Mouse (Mus musculus): ENCODE data around the gene Tigd4.
"Not testable (repeated sequence)": the region's sequence is repeated elsewhere in the genome, so short reads cannot be mapped to it uniquely, and the experiment has no call there.

Tigd4 gene

GRCm38 (mm10) chr3:84593274-84593673 is at the start of gene Tigd4:
TSS of gene Tigd4 (plus strand) at chr3:84593574.
- no peak for DNase-seq (ENCODE audit: inconsistent age in 2 of 2, low spot score in 1 of 2)

DNA sequence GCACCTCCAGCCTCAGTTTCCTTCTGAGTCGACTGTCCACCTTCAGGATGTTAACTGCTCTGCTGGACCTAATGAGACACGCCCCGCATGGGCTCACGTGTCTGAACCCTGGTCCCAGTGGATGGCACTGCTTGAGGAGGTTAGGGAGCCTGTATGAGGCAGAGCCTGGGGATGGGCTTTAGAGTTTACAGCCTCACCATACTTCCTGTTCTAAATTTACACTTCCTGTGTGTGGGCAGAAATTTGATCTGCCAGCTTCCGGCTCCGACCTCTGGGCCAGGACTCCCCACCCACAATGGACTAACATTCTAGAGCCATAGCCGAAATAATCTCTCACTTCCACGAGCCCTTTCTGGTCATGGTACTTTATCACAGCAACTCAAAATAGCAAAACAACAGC is 46.2 kb upstream of the Tigd4 start:
- no peak for DNase-seq (ENCODE audit: inconsistent age in 2 of 2, low spot score in 1 of 2)

GRCm38 (mm10) chr3:84555780-84556179 is 37.6 kb upstream of the Tigd4 start:
- no peak for DNase-seq (ENCODE audit: inconsistent age in 2 of 2, low spot score in 1 of 2)

DNA sequence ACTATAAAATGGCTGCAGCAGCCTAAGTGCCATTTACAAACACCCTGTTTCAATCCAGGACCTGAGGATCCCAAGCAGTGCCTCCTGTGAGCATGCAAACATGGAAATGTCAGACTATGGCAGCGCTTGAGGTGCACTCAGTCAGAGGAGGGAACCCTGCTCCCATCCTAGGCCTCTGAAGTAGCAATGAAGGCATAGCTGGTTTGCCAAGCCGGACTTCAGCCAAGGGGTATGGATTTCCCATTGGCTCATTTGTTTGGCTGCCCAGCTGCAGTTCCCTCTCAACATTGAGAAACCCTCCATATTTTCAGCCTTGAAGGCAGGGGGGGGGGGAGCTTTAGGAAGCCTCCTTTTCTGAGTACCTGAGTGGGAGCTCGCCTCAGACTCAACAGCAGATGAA is 35.1 kb upstream of the Tigd4 start:
- DNase-seq (ENCODE audit: inconsistent age in 2 of 2, low spot score in 1 of 2), result no peak

DNA sequence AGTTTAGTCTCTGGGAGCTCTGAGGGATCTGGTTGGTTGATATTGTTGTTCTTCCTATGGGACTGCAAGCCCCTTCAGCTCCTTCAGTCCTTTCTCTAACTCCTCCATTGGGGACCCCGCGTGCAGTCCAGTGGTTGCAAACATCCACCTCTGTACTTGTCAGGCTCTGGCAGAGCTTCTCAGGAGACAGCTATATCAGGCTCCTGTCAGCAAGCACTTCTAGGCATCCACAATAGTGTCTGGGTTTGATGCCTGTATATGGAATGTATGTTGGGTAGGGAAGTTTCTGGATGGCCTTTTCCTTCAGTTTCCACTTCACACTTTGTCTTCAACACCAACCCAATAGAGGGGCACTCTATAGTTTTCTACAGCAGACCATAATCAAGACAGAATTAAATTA is 30.5 kb upstream of the Tigd4 start:
- not testable (repeated sequence) for DNase-seq (ENCODE audit: inconsistent age in 2 of 2, low spot score in 1 of 2)

- no peak for DNase-seq (ENCODE audit: inconsistent age in 2 of 2, low spot score in 1 of 2)
These were observed 30.0 kb upstream of the Tigd4 start for GRCm38 (mm10) chr3:84563415-84563814.

- DNase-seq (ENCODE audit: inconsistent age in 2 of 2, low spot score in 1 of 2), result no peak
These were observed 24.8 kb upstream of the Tigd4 start for GRCm38 (mm10) chr3:84568540-84568939.

GRCm38 (mm10) chr3:84569587-84569986 is 23.8 kb upstream of the Tigd4 start:
- no peak for DNase-seq (ENCODE audit: inconsistent age in 2 of 2, low spot score in 1 of 2)

- no peak for DNase-seq (ENCODE audit: inconsistent age in 2 of 2, low spot score in 1 of 2)
These were observed 22.9 kb upstream of the Tigd4 start for GRCm38 (mm10) chr3:84570501-84570900.

GRCm38 (mm10) chr3:84580716-84581115 is 12.7 kb upstream of the Tigd4 start:
- no peak for DNase-seq (ENCODE audit: inconsistent age in 2 of 2, low spot score in 1 of 2)

DNA sequence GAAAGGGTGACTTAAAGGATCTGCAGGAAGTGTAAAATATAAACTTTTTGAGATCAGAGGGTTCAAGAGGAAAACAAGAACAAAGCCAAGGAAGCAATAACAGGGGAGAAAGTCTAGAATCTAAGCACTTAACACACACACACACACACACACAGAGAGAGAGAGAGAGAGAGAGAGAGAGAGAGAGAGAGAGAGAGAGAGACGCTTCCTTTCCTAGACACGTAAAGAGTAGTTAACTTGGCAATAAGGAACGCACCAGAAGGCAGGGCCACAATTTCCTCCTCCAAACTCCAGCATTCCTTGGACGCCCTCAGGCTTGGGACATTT is 11.7 kb upstream of the Tigd4 start:
- no peak for DNase-seq (ENCODE audit: inconsistent age in 2 of 2, low spot score in 1 of 2)

GRCm38 (mm10) chr3:84582023-84582912 is 11.1 kb upstream of the Tigd4 start, which contains the start of gene Arfip1:
TSS of gene Arfip1 (minus strand) at chr3:84582625.
- peak; percentile 99 to 100 for DNase-seq (ENCODE audit: inconsistent age in 2 of 2, low spot score in 1 of 2)

DNA sequence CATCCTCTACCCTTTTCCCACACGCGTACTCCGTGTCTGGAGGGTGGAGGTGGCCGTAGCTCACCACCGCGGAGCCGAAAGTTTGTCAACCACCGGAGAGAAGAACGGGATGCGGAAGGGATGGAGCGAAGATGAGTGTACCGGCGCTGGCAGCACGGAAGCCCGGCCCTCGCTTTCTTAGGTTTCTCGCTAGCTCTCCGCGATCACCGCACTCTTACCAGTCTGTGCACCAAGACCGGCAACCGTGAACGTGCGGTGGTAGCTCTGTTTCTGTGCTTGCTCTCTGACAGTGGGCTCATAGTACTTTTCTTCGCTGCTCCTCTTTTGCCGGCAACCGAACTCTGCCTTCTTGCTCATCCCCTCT is 10.5 kb upstream of the Tigd4 start:
- no peak for DNase-seq (ENCODE audit: inconsistent age in 2 of 2, low spot score in 1 of 2)

GRCm38 (mm10) chr3:84586736-84587135 is 6.6 kb upstream of the Tigd4 start:
- DNase-seq (ENCODE audit: inconsistent age in 2 of 2, low spot score in 1 of 2), result no peak

- peak in 1 of 2 experiments; percentile 66 for DNase-seq (ENCODE audit: inconsistent age in 2 of 2, low spot score in 1 of 2)
These were observed 1.7 kb downstream of the Tigd4 start for GRCm38 (mm10) chr3:84594894-84595676.

DNA sequence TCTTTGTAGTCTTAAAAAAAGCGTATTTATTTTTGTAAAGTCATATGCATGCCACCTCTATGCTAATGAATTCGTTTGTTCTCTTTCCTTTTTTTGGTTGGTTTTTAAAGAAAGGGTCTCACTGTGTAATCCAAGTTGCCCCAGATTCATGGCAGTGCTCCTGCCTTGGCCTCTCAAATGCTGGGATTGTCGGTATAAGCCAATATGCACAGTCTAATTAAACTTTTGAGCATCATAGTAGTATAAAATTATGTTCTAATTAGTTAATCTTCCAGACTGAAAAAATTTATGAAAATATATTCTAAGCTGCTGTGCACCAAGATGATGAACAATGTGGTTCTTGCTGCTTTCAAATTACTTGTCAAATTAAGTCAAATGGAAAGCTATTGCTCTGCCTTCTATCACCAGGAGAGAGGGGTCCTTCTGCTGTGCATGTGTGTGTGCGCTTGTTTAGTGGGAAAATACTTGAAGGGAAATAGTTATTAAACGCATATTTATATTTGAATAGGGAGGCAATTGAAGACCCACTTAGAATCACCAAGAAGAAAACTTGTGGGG is 2.4 kb downstream of the Tigd4 start:
- DNase-seq (ENCODE audit: inconsistent age in 2 of 2, low spot score in 1 of 2), result no peak

GRCm38 (mm10) chr3:84597996-84598734 is 4.8 kb downstream of the Tigd4 start:
- no peak for DNase-seq (ENCODE audit: inconsistent age in 2 of 2, low spot score in 1 of 2)

- DNase-seq (ENCODE audit: inconsistent age in 2 of 2, low spot score in 1 of 2), result no peak
These were observed 5.4 kb downstream of the Tigd4 start for GRCm38 (mm10) chr3:84598756-84599155.

GRCm38 (mm10) chr3:84601870-84602495 is 8.6 kb downstream of the Tigd4 start:
- no peak for DNase-seq (ENCODE audit: inconsistent age in 2 of 2, low spot score in 1 of 2)

DNA sequence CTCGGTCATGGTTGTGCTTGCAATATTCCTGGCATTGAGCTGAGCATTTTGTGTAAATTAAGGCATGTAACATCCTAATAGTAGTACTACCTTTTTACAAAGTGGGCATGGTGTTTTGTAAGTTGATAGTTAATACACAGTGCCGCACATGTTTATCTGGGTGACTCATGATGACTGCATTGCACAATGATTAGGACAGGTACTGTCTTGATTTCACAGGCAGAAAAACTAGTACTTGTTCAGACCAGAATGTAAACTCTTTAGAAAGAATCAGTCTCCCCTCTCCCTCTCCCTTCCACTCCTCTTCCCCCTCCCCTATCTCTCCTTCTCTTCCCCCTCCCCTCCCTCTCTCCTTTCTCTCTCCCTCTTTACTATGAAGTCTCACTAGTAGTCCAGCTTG is 9.4 kb downstream of the Tigd4 start:
- no peak for DNase-seq (ENCODE audit: inconsistent age in 2 of 2, low spot score in 1 of 2)

- DNase-seq (ENCODE audit: inconsistent age in 2 of 2, low spot score in 1 of 2), result no peak
These were observed 9.8 kb downstream of the Tigd4 start for GRCm38 (mm10) chr3:84603212-84603611.

Measured in adrenal gland, adult (tissue).